Mouse (Mus musculus) forebrain, embryonic 15.5 days (tissue): ENCODE data around the gene Snx33. TPM values are rescaled to one million over a fixed set of nuclear protein-coding genes. Genes with fewer than 3 reads are reported as not detected.
"Not testable (repeated sequence)": the region's sequence is repeated elsewhere in the genome, so short reads cannot be mapped to it uniquely, and the experiment has no call there.

Source experiments
- ATAC-seq: fragments of 200-750 bp; cut with Nextera tagmentation; replicated peaks from 2 replicates; pipeline ENCODE4 v1.8.0; 2017; ENCODE audit warnings: mild to moderate bottlenecking, moderate TSS enrichment, moderate library complexity
- H3K27ac ChIP-seq: fragments of 300-500 bp; sonication (generic); replicated peaks from 2 replicates; pipeline ENCODE4 v1.5.1; 2015; ENCODE audit warnings: mild to moderate bottlenecking, inconsistent platforms
- H3K27me3 ChIP-seq: fragments of 300-500 bp; sonication (generic); 2 replicates; pipeline ENCODE4 v1.6.1; 2015; ENCODE audit warnings: inconsistent platforms
- H3K36me3 ChIP-seq: fragments of 300-500 bp; sonication (generic); 2 replicates; pipeline ENCODE4 v1.6.1; 2015; ENCODE audit warnings: mild to moderate bottlenecking, inconsistent platforms
- H3K4me1 ChIP-seq: fragments of 300-500 bp; sonication (generic); 2 replicates; pipeline ENCODE4 v1.6.1; 2015; ENCODE audit warnings: inconsistent platforms
- H3K4me2 ChIP-seq: fragments of 300-500 bp; sonication (generic); replicated peaks from 2 replicates; pipeline ENCODE4 v1.6.1; 2015; ENCODE audit warnings: mild to moderate bottlenecking, inconsistent platforms
- H3K4me3 ChIP-seq: fragments of 300-500 bp; sonication (generic); 2 replicates; pipeline ENCODE4 v1.5.1; 2015; ENCODE audit warnings: mild to moderate bottlenecking, inconsistent platforms
- H3K9ac ChIP-seq: fragments of 300-500 bp; sonication (generic); replicated peaks from 2 replicates; pipeline ENCODE4 v1.6.1; 2015; ENCODE audit warnings: mild to moderate bottlenecking, inconsistent platforms
- H3K9me3 ChIP-seq: fragments of 300-500 bp; sonication (generic); 2 replicates; pipeline ENCODE4 v1.6.1; 2016; ENCODE audit warnings: inconsistent platforms
- WGBS: fragments of 180-500 bp; shearing (Covaris S2); methylation state at CpG from one replicate; pipeline ENCODE4 v1.1.7; 2015; ENCODE audit warnings: mixed read lengths; 5-methylcytosine and 5-hydroxymethylcytosine counted together
- polyA plus RNA-seq: library from polyadenylated mRNA; unstranded; fragments of >200 nt; fragmentation: Nextera tagmentation; extraction: Ambion mirVana; gene quantifications from 2 replicates; pipeline ENCODE4 v1.2.1, GENCODE M21; 2015

The Snx33 gene
- polyA plus RNA-seq, 1 experiment from 2014 or later = 3.2 TPM

DNA sequence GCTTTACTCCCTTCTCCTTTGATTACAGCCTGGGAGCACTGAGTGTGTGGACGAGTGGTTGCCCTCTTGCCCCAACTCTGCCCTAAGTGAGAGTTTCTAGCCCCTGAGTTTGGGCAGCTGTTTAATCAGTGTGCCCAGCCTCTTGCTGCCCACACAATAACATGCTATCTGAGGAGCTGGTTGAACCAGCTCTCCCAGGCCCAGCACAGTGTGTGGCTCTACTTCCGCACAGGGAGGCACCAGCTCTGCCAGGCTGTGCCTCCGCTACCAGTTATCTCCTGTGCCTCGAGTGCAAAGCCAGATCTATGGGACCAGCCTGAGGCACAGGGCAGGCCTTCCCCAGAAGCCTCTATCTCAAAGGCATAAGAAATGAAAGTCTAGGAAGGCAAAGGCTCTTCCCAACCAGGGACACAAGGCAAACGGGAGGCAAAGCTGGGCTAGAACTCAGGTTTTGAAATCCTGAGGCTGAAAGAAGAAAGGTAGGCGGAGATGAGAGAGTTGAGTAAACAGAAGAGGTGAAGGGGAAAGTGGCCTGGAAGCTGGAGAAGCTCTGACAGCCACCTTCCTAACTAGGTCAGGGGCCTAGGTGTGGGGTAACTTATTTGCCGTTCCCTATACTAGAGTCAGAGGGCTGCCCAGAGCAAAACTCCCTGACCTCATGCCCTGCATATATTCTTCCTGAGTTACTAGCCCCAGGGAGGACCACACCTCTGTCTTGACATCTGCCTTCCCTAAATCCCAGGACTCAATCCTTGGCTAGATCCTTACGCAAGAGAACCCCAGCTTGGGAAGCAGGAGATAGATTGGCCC lies 4.1 kb downstream of the Snx33 start:
- WGBS = 77% methylated on average over 8 of the region's 8 CpGs
- Histone ChIP-seq H3K27ac (no peak overlapping the region), H3K9ac (0 out of 2 replicates have a peak overlapping the region, but pooled peaks have one; percentile 5), H3K4me3 (no peak overlapping the region), H3K9me3 (no peaks in the 10 kb centered on the region), H3K4me2 (peak overlapping the region; percentile 22), H3K27me3 (no peaks in the 10 kb centered on the region), H3K36me3 (0 out of 2 replicates have a peak, but pooled peaks cover 2% of the 10 kb centered on the region), H3K4me1 (peaks cover 38% of the 10 kb centered on the region)
- no peak for ATAC-seq

DNA sequence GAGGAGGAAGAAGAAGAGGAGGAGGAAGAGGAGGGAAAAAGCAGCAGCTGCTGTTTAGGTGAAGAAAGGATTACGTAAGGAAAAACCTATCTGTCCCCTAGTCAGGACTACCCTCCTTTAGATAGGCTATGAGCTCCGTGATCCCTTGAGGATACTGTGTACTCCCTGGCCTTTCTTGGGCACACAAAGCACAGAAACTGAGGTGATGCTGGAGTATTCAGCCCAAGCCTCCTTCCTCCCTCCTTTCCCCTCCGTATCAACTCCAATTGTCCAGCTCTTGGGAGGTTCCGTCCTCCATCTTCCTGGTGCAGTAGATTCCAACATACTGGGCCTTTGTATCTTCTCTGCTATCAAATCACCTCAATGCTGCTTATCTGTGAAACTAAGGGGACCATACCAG lies 5.4 kb downstream of the Snx33 start:
- Histone ChIP-seq H3K9ac (no peak overlapping the region), H3K4me3 (no peak overlapping the region), H3K4me2 (no peak overlapping the region), H3K4me1 (peaks cover 31% of the 10 kb centered on the region), H3K27ac (no peak overlapping the region), H3K27me3 (no peaks in the 10 kb centered on the region), H3K9me3 (no peaks in the 10 kb centered on the region), H3K36me3 (0 out of 2 replicates have a peak, but pooled peaks cover 2% of the 10 kb centered on the region)
- ATAC-seq = no peak
- 87% methylated on average over 4 of the region's 4 CpGs for WGBS

DNA sequence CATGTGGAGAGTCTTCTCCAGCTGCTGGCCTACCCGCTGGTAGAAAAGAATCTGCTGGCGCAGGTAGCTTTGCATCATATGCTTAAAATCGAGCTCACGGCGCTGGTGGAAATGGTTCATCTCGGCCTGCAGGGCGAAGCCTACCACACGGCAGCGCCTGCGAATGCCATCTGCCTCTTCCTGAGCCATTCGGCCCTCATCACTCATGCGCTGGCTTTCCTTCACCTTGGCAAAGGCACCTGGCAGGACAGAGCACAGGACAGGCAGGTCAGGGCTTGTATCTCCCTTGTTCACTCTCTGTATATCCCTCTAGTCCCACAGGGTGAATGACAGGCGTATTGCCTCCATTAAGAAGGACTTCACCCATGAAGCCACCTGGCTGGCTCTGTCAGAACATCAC lies 9.7 kb downstream of the Snx33 start:
- WGBS = 97% methylated on average over 13 of the region's 13 CpGs
- H3K4me3 ChIP-seq = no peak overlapping the region
- H3K9me3 ChIP-seq = no peaks in the 10 kb centered on the region

DNA sequence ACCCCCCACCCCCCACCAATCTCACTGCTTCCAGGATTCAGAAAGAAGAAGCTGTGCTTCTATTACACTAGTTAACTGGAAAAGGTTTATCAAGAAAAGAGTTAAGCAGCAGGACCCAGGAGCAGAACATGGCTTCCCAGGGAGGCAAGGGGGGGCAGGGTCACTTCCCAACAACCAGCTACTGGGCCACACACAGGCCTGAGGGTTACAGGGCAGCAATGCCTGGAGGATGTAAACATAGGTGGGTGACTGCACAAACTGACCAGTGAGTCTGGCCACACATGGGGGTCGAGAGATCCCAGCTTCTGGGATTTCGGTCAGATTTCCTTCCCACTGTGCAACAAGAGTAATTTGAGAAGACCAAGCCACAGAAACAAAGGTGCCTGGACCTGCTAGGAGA lies 11.0 kb downstream of the Snx33 start:
- no peak overlapping the region for H3K4me2 ChIP-seq
- no peaks in the 10 kb centered on the region for H3K9me3 ChIP-seq
- no peak overlapping the region for H3K9ac ChIP-seq
- H3K27ac ChIP-seq = no peak overlapping the region
- no peaks in the 10 kb centered on the region for H3K27me3 ChIP-seq
- 78% methylated on average over 2 of the region's 2 CpGs for WGBS
- no peaks in the 10 kb centered on the region for H3K36me3 ChIP-seq
- H3K4me3 ChIP-seq = no peak overlapping the region
- H3K4me1 ChIP-seq = no peaks in the 10 kb centered on the region
- no peak for ATAC-seq

More for the DNA sequence above, 9.7 kb downstream of the Snx33 start:
- Histone ChIP-seq H3K4me1 (peaks cover 3% of the 10 kb centered on the region; the same call in 1 of the 2 replicates), H3K4me2 (no peak overlapping the region), H3K27me3 (no peaks in the 10 kb centered on the region), H3K9ac (no peak overlapping the region), H3K36me3 (0 out of 2 replicates have a peak, but pooled peaks cover 2% of the 10 kb centered on the region), H3K27ac (no peak overlapping the region)
- no peak for ATAC-seq

DNA sequence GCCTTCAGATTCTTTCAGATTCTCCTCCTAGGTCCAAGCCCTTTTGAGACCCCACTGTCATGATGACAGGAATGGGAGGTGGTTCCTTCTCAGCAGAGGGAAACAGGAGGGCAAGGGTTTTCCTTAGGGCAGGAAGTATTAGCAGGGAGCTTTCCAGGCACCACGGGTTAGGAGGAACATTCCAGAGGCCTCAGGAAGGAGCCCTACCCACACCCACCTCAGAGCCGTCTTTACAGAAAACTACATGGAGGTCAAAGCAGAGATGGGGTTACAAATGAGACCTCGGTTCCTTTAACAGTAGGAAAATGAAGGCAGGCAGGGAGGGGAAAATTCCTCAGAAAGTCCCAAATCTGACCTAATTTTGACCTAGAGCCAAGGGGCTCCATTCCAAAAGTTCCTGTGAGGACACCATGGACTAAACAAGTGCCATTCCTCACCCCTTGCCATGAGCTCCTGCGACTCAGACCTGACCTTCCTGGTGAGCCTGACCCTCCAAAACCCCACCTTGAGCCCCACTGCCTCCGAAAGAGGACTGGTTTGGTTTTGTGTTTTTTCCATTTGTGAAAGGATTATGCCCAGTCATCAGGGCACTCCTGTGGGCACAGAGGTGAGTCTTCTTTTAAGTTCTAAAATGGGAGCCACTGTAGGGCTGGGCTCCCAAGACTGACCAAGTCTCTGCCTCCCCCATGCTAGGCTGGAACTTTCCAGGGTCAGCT lies 12.3 kb downstream of the Snx33 start:
- Histone ChIP-seq H3K9me3 (no peaks in the 10 kb centered on the region), H3K4me1 (no peaks in the 10 kb centered on the region), H3K4me2 (no peak overlapping the region), H3K4me3 (no peak overlapping the region), H3K27me3 (no peaks in the 10 kb centered on the region), H3K27ac (no peak overlapping the region), H3K9ac (no peak overlapping the region), H3K36me3 (no peaks in the 10 kb centered on the region)
- 87% methylated on average over 5 of the region's 5 CpGs for WGBS
- no peak for ATAC-seq

DNA sequence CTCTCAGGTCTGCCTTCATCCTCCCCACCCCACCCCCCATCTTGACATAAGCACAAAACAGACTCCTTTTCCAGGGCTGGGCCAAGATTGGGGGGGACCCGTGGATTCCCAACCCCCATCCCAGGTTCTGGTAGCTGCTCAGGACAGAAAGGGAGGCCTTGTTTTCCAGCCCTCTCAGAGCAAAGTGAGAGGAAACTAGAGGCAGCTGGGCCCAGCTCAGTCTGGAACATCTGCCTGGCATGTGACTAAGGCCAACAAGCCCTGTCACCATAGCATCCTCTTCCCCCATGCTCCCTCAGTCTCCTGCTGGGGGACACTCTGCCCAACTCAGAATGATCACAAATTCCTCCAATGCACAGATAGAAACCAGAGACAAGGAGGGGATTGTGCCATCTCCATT lies 13.1 kb downstream of the Snx33 start:
- Histone ChIP-seq H3K4me1 (no peaks in the 10 kb centered on the region), H3K27me3 (no peaks in the 10 kb centered on the region), H3K27ac (no peak overlapping the region), H3K9me3 (no peaks in the 10 kb centered on the region), H3K4me2 (no peak overlapping the region), H3K4me3 (no peak overlapping the region), H3K9ac (no peak overlapping the region), H3K36me3 (no peaks in the 10 kb centered on the region)
- 93% methylated on average over 1 of the region's 1 CpGs for WGBS
- ATAC-seq = no peak

DNA sequence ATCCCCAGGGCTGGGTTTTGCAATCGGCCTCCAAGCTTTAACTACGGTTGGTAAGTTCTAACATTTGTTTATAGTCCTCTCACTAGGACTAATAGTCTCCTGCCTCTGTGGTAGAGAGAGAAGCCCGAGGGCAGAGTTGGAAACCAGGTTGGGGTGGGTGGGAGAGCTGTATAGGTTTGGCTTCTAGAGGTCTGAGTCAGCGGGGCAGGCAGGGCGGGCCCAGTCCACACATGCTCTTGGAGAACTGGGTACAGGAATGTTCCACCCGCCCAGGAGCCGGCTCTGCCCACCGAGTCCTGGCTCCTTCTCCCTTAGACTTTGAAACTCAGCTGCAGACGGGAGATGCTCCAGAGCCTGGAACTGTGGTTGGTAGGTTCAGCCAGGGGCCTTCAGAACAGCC lies 14.2 kb downstream of the Snx33 start:
- Histone ChIP-seq H3K27ac (no peak overlapping the region), H3K4me2 (no peak overlapping the region), H3K9me3 (no peaks in the 10 kb centered on the region), H3K36me3 (no peaks in the 10 kb centered on the region), H3K27me3 (no peaks in the 10 kb centered on the region), H3K4me3 (no peak overlapping the region), H3K4me1 (no peaks in the 10 kb centered on the region), H3K9ac (no peak overlapping the region)
- ATAC-seq = no peak
- 86% methylated on average over 9 of the region's 9 CpGs for WGBS

DNA sequence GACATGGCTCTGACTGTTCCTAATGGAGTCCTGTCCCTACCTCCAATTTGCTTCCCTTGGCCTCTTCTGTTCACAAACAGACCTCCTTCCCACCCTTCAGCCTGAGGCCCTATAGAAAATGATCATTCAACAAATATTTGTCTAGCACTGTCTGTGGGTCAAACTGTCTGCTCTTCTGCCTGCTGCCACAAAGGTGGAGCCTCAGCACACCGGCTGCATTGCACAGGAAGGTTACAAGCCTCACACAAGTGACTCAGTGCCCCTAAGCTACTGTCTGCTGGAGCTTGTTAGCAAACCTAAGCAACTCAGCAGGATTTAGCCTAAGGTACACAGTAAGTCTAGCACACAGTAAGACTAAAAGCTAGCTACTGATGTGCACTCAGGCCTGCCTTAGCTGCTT lies 17.2 kb downstream of the Snx33 start:
- H3K9ac ChIP-seq = no peak overlapping the region
- H3K36me3 ChIP-seq = no peaks in the 10 kb centered on the region
- WGBS = 74% methylated on average over 1 of the region's 1 CpGs
- H3K27ac ChIP-seq = no peak overlapping the region
- no peak for ATAC-seq
- H3K27me3 ChIP-seq = no peaks in the 10 kb centered on the region
- no peaks in the 10 kb centered on the region for H3K9me3 ChIP-seq
- no peaks in the 10 kb centered on the region for H3K4me1 ChIP-seq
- H3K4me2 ChIP-seq = no peak overlapping the region
- no peak overlapping the region for H3K4me3 ChIP-seq

DNA sequence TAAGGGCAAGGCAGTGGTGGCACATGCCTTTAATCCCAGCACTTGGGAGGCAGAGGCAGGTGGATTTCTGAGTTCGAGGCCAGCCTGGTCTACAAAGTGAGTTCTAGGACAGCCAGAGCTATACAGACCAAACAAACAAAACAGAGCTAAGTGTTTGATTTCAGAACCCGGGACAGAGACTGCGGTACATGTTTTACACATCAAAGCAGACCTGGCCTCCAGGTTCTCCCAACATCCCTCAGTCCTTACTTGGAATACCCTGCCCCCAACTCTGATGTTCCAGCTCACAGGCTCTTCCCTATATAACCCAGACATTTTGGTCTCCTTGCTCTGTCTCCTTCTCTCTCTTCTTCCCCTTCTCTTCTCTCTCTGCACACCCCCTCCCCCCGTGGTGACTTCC lies 18.2 kb downstream of the Snx33 start:
- 55% methylated on average over 4 of the region's 4 CpGs for WGBS
- H3K4me1 ChIP-seq, H3K4me3 ChIP-seq, H3K36me3 ChIP-seq, H3K4me2 ChIP-seq, H3K9me3 ChIP-seq, ATAC-seq, H3K9ac ChIP-seq, H3K27ac ChIP-seq, H3K27me3 ChIP-seq: not testable (repeated sequence)

DNA sequence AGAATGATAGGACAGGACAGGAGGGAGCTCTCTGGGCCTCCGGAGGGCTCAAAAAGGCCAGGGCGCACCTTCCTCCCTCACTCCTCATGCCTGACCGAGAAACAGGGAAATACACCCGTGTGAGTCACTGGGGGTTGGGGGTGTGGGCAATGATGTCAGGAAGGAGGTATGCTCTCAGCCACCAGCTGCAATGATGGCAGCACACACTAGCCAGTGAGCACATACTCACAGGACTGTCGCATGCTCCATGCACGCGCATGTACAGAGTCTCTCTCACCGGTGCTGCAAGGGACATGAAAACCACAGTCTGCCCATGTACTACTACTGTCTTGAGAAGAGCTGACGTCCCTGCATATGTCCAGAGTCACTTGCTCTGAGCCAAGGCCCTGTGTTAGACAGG lies 20.6 kb downstream of the Snx33 start:
- H3K9ac ChIP-seq = no peak overlapping the region
- no peak overlapping the region for H3K4me2 ChIP-seq
- no peak overlapping the region for H3K27ac ChIP-seq
- ATAC-seq = no peak
- no peak overlapping the region for H3K4me3 ChIP-seq
- H3K4me1 ChIP-seq = no peaks in the 10 kb centered on the region
- no peaks in the 10 kb centered on the region for H3K27me3 ChIP-seq
- no peaks in the 10 kb centered on the region for H3K36me3 ChIP-seq
- H3K9me3 ChIP-seq = no peaks in the 10 kb centered on the region
- WGBS = 85% methylated on average over 9 of the region's 9 CpGs

DNA sequence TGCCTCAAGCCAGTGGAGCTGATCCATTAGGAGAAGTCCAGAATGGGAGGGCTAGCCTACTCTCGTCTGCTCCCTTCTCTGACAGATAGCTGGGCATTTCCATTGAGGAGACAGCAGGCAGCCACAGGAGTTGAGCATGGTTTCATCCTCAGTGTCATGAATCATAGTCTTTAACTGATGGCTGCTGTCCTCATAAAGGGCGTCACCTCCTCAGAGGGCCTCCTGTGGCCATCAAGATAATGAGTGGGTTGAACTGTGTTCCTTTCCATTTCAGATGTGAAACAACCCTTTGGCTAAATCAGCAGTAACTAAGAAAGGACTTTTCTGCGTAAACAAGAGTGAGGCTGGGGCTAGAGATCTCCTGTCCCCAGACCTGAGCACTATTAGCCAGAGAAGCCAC lies 24.5 kb downstream of the Snx33 start:
- Histone ChIP-seq H3K9me3 (no peaks in the 10 kb centered on the region), H3K4me1 (no peaks in the 10 kb centered on the region), H3K27ac (no peak overlapping the region), H3K27me3 (no peaks in the 10 kb centered on the region), H3K36me3 (no peaks in the 10 kb centered on the region), H3K4me3 (no peak overlapping the region), H3K9ac (no peak overlapping the region), H3K4me2 (no peak overlapping the region)
- ATAC-seq = no peak
- WGBS = 79% methylated on average over 3 of the region's 3 CpGs

DNA sequence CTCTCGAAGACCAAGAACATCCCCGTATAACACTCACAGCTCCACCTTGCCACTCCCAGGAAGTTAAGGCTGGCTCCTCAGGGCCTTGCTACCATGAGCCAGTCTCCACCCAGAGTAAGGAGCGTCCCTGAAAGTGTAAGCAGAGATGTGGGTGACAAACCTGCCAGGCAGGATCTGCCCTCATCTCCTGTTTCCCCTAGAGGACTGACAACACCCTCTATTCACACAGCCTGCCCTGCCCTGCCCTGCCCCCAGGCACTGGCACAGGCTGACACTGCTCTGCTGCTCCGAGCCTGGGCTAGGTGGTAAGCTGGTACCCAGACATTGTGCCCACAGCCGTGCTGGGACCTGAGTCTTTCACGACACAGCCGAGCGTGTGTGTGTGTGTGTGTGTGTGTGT lies 27.0 kb downstream of the Snx33 start:
- Histone ChIP-seq H3K4me2 (no peak overlapping the region), H3K9me3 (no peaks in the 10 kb centered on the region), H3K27ac (no peak overlapping the region), H3K27me3 (no peaks in the 10 kb centered on the region), H3K36me3 (no peaks in the 10 kb centered on the region), H3K4me3 (no peak overlapping the region), H3K4me1 (no peaks in the 10 kb centered on the region), H3K9ac (no peak overlapping the region)
- WGBS = 70% methylated on average over 8 of the region's 8 CpGs
- no peak for ATAC-seq
